Mouse (Mus musculus) liver, embryonic 14.5 days (tissue): ENCODE measurements around the gene Stum.

ENCODE experiments used
- CTCF ChIP-seq: IDR thresholded peaks from 2 replicates; pipeline ENCODE4 v1.5.1; 2016; ENCODE audit warnings: antibody characterized with exemption, low read depth, control low read depth
- EP300 ChIP-seq: IDR thresholded peaks from 2 replicates; pipeline ENCODE4 v1.6.1; 2016; ENCODE audit warnings: antibody characterized with exemption, low read depth

GRCm38 (mm10) chr1:180423008-180423639 lies 60.2 kb downstream of the Stum start:
- TF ChIP-seq CTCF (no peak), EP300 (no peak)
